ENCODE assay signal across 10 mouse cellular contexts in genomic region chr14:49118381-49118780, GRCm38 (mm10). TPM values are rescaled to one million over a fixed set of nuclear protein-coding genes. Genes with fewer than 3 reads are reported as not detected.
DNase-seq lines count a peak whose midpoint lies in the region; ATAC-seq and TF ChIP-seq lines count a peak whose summit lies in the region.
"Had no signal": no experiment of that assay in that cellular context is flagged by ENCODE, and none has a peak within 500 bp of the region (broad histone marks: within the 10 kb centered on the region; RNA-seq: fewer than 3 reads in every experiment).

No protein-coding gene starts in this region.

- no peak overlapping the region for H3K9ac ChIP-seq in hindbrain, embryonic 14.5 days
- H3K9ac ChIP-seq in hindbrain, embryonic 16.5 days (ENCODE audit: low read depth, low read length), result no peak overlapping the region
- H3K9ac ChIP-seq: embryonic facial prominence, embryonic 15.5 days had no signal

- H3K27ac ChIP-seq in hindbrain, embryonic 14.5 days, result no peak overlapping the region
- H3K27ac ChIP-seq in hindbrain, embryonic 16.5 days (ENCODE audit: low read depth, low read length), result no peak overlapping the region
- no peak overlapping the region for H3K27ac ChIP-seq in cortical plate, adult 2 months (ENCODE audit: insufficient read depth, low read length)
- H3K27ac ChIP-seq in limb, embryonic 10.5 days, result no peak overlapping the region
- H3K27ac ChIP-seq: embryonic facial prominence, embryonic 15.5 days had no signal

- H3K9me3 ChIP-seq in hindbrain, embryonic 14.5 days (ENCODE audit: control insufficient read depth, low read length), result no peaks in the 10 kb centered on the region
- H3K9me3 ChIP-seq in hindbrain, embryonic 16.5 days (ENCODE audit: control insufficient read depth, low read length), result no peaks in the 10 kb centered on the region
- no peaks in the 10 kb centered on the region for H3K9me3 ChIP-seq in limb, embryonic 10.5 days (replicated peaks)
- H3K9me3 ChIP-seq: embryonic facial prominence, embryonic 15.5 days had no signal

- H3K36me3 ChIP-seq in hindbrain, embryonic 14.5 days (replicated peaks; ENCODE audit: control insufficient read depth, insufficient read depth), result no peaks in the 10 kb centered on the region
- H3K36me3 ChIP-seq in hindbrain, embryonic 16.5 days (ENCODE audit: control insufficient read depth, insufficient read depth, low read length), result no peaks in the 10 kb centered on the region
- no peaks in the 10 kb centered on the region for H3K36me3 ChIP-seq in limb, embryonic 10.5 days
- H3K36me3 ChIP-seq: embryonic facial prominence, embryonic 15.5 days had no signal

- no peak for ATAC-seq in hindbrain, embryonic 14.5 days (ENCODE audit: low FRiP score)
- no peak for ATAC-seq in hindbrain, embryonic 16.5 days

- no peaks in the 10 kb centered on the region for H3K27me3 ChIP-seq in hindbrain, embryonic 14.5 days (ENCODE audit: control insufficient read depth, insufficient read depth, low read length)
- no peaks in the 10 kb centered on the region for H3K27me3 ChIP-seq in hindbrain, embryonic 16.5 days (replicated peaks; ENCODE audit: control insufficient read depth, insufficient read depth, low read length)
- no peaks in the 10 kb centered on the region for H3K27me3 ChIP-seq in limb, embryonic 10.5 days (ENCODE audit: low read depth, poor library complexity, severe bottlenecking)
- H3K27me3 ChIP-seq: embryonic facial prominence, embryonic 15.5 days had no signal

- H3K4me1 ChIP-seq in hindbrain, embryonic 14.5 days (replicated peaks; ENCODE audit: control insufficient read depth, insufficient read depth, low read length), result no peaks in the 10 kb centered on the region
- H3K4me1 ChIP-seq in hindbrain, embryonic 16.5 days (ENCODE audit: control insufficient read depth, insufficient read depth, low read depth, low read length), result no peaks in the 10 kb centered on the region
- no peaks in the 10 kb centered on the region for H3K4me1 ChIP-seq in cortical plate, adult 2 months (ENCODE audit: control insufficient read depth, insufficient read depth, low read length)
- H3K4me1 ChIP-seq in limb, embryonic 10.5 days, result peaks cover 22% of the 10 kb centered on the region
- H3K4me1 ChIP-seq: embryonic facial prominence, embryonic 15.5 days had no signal

- TF ChIP-seq CTCF in cortical plate, adult 2 months (IDR thresholded peaks at IDR 0.05; ENCODE audit: extremely low read depth, insufficient read depth, low read length), result peak; percentile 68

- 10% methylated on average over 7 of the region's 7 CpGs for WGBS in hindbrain, embryonic 14.5 days
- WGBS in hindbrain, embryonic 16.5 days, result 10% methylated on average over 7 of the region's 7 CpGs
- 11% methylated on average over 7 of the region's 7 CpGs for WGBS in limb, embryonic 10.5 days

- peak; percentile 79 for DNase-seq in hindbrain, embryonic 14.5 days (ENCODE audit: low spot score)
- DNase-seq in adipocyte (ENCODE audit: low spot score), result peak; percentile 73
- DNase-seq in hindlimb bud, embryonic 11.5 days (ENCODE audit: extremely low spot score, low read depth, low spot score), result peak; percentile 33
- peak; percentile 81 for DNase-seq in limb, embryonic 10.5 days (ENCODE audit: low spot score)
- DNase-seq in right cerebral cortex, adult 18-20 months, result peak; percentile 39
- DNase-seq in urinary bladder, adult 2 months (ENCODE audit: low spot score), result peak; percentile 41

- no peak for TF ChIP-seq POLR2A in cortical plate, adult 2 months (IDR thresholded peaks at IDR 0.05; ENCODE audit: extremely low read depth, insufficient read depth, low read length)

- H3K4me2 ChIP-seq in hindbrain, embryonic 14.5 days (replicated peaks), result no peak overlapping the region
- no peak overlapping the region for H3K4me2 ChIP-seq in hindbrain, embryonic 16.5 days (ENCODE audit: low read length)
- H3K4me2 ChIP-seq: embryonic facial prominence, embryonic 15.5 days had no signal

- H3K4me3 ChIP-seq in hindbrain, embryonic 14.5 days (replicated peaks; ENCODE audit: low read length), result no peak overlapping the region
- H3K4me3 ChIP-seq in hindbrain, embryonic 16.5 days (ENCODE audit: low read length), result no peak overlapping the region
- no peak overlapping the region for H3K4me3 ChIP-seq in cortical plate, adult 2 months (ENCODE audit: insufficient read depth, low read length)
- H3K4me3 ChIP-seq in limb, embryonic 10.5 days, result no peak overlapping the region
- H3K4me3 ChIP-seq: embryonic facial prominence, embryonic 15.5 days; myocyte had no signal

RNA-seq across cellular contexts. Expression of gene Exoc5, which starts 51.9 kb away (rescaled TPM):
- 82.0 and 94.5 TPM in 2 replicates for polyA plus RNA-seq in hindbrain, embryonic 14.5 days (2014; fragmentation: Nextera tagmentation; extraction: Ambion mirVana)
- polyA plus RNA-seq in hindbrain, embryonic 16.5 days (2015; fragmentation: Nextera tagmentation; extraction: Ambion mirVana), result 54.6 and 61.4 TPM in 2 replicates
- 30.9 and 31.1 TPM in 2 replicates for polyA plus RNA-seq in cortical plate, adult 2 months (2012; rRNA removed)
- 53.2 and 54.9 TPM in 2 replicates for polyA plus RNA-seq in limb, embryonic 10.5 days (2016; fragmentation: Nextera tagmentation; extraction: Ambion mirVana)
- 18.9 and 20.2 TPM in 2 replicates for polyA plus RNA-seq in urinary bladder, adult 2 months (2012; rRNA removed)

RNA-seq across cellular contexts. Expression of gene Ap5m1, which starts 52.5 kb away (rescaled TPM):
- polyA plus RNA-seq in hindbrain, embryonic 14.5 days (2014; fragmentation: Nextera tagmentation; extraction: Ambion mirVana), result 26.4 and 26.6 TPM in 2 replicates
- polyA plus RNA-seq in hindbrain, embryonic 16.5 days (2015; fragmentation: Nextera tagmentation; extraction: Ambion mirVana), result 19.7 and 20.2 TPM in 2 replicates
- polyA plus RNA-seq in cortical plate, adult 2 months (2012; rRNA removed), result 18.7 and 18.8 TPM in 2 replicates
- 23.0 and 25.5 TPM in 2 replicates for polyA plus RNA-seq in limb, embryonic 10.5 days (2016; fragmentation: Nextera tagmentation; extraction: Ambion mirVana)
- polyA plus RNA-seq in urinary bladder, adult 2 months (2012; rRNA removed), result 18.7 and 21.4 TPM in 2 replicates

RNA-seq across cellular contexts. Expression of gene Naa30, which starts 53.6 kb away (rescaled TPM):
- polyA plus RNA-seq in hindbrain, embryonic 14.5 days (2014; fragmentation: Nextera tagmentation; extraction: Ambion mirVana), result 20.3 and 23.8 TPM in 2 replicates
- 9.2 and 10.0 TPM in 2 replicates for polyA plus RNA-seq in hindbrain, embryonic 16.5 days (2015; fragmentation: Nextera tagmentation; extraction: Ambion mirVana)
- polyA plus RNA-seq in cortical plate, adult 2 months (2012; rRNA removed), result 21.7 and 22.9 TPM in 2 replicates
- polyA plus RNA-seq in limb, embryonic 10.5 days (2016; fragmentation: Nextera tagmentation; extraction: Ambion mirVana), result 9.8 and 10.7 TPM in 2 replicates
- polyA plus RNA-seq in urinary bladder, adult 2 months (2012; rRNA removed), result 15.7 and 16.2 TPM in 2 replicates
